Mouse (Mus musculus): ENCODE results near the gene Ccni. TPM values are rescaled to one million over a fixed set of nuclear protein-coding genes. Genes with fewer than 3 reads are reported as not detected.
A peak's percentile ranks its signal among the peaks of the same experiment; 100 is the strongest.

Ccni gene
- polyA plus RNA-seq, 1 experiment from 2014 or later, result 161 TPM

- ATAC-seq (ENCODE audit: low FRiP score), result no peak
- WGBS, result 59% methylated on average over 3 of the region's 3 CpGs
Measured at GRCm38 (mm10) chr5:93231721-93232120, 25.4 kb upstream of the Ccni start.

GRCm38 (mm10) chr5:93229527-93229926, 23.2 kb upstream of the Ccni start:
- 85% methylated on average over 2 of the region's 2 CpGs for WGBS
- H3K4me2 ChIP-seq (replicated peaks), result no peak overlapping the region
- no peak overlapping the region for H3K4me3 ChIP-seq
- ATAC-seq (ENCODE audit: low FRiP score), result no peak
- no peaks in the 10 kb centered on the region for H3K9me3 ChIP-seq (replicated peaks)
- H3K27me3 ChIP-seq, result no peaks in the 10 kb centered on the region
- H3K9ac ChIP-seq, result no peak overlapping the region
- H3K36me3 ChIP-seq, result no peaks in the 10 kb centered on the region
- H3K27ac ChIP-seq, result no peak overlapping the region
- no peaks in the 10 kb centered on the region for H3K4me1 ChIP-seq

More at GRCm38 (mm10) chr5:93231721-93232120, 25.4 kb upstream of the Ccni start:
- Histone ChIP-seq H3K4me2 (replicated peaks) (no peak overlapping the region), H3K4me1 (no peaks in the 10 kb centered on the region), H3K4me3 (no peak overlapping the region), H3K9ac (no peak overlapping the region), H3K9me3 (replicated peaks) (no peaks in the 10 kb centered on the region), H3K36me3 (no peaks in the 10 kb centered on the region), H3K27me3 (no peaks in the 10 kb centered on the region), H3K27ac (no peak overlapping the region)

GRCm38 (mm10) chr5:93227157-93227556, 20.9 kb upstream of the Ccni start:
- no peak for ATAC-seq (ENCODE audit: low FRiP score)
- Histone ChIP-seq H3K27ac (no peak overlapping the region), H3K36me3 (no peaks in the 10 kb centered on the region), H3K9ac (no peak overlapping the region), H3K4me3 (no peak overlapping the region), H3K4me2 (replicated peaks) (no peak overlapping the region), H3K9me3 (replicated peaks) (no peaks in the 10 kb centered on the region), H3K4me1 (no peaks in the 10 kb centered on the region), H3K27me3 (no peaks in the 10 kb centered on the region)
- 93% methylated on average over 3 of the region's 3 CpGs for WGBS

GRCm38 (mm10) chr5:93224549-93224948, 18.3 kb upstream of the Ccni start:
- Histone ChIP-seq H3K36me3 (no peaks in the 10 kb centered on the region), H3K27ac (no peak overlapping the region), H3K9ac (no peak overlapping the region), H3K4me2 (replicated peaks) (no peak overlapping the region), H3K27me3 (no peaks in the 10 kb centered on the region), H3K9me3 (replicated peaks) (no peaks in the 10 kb centered on the region), H3K4me1 (no peaks in the 10 kb centered on the region), H3K4me3 (no peak overlapping the region)
- 87% methylated on average over 2 of the region's 2 CpGs for WGBS
- no peak for ATAC-seq (ENCODE audit: low FRiP score)

- no peaks in the 10 kb centered on the region for H3K9me3 ChIP-seq (replicated peaks)
- no peak overlapping the region for H3K27ac ChIP-seq
- H3K4me2 ChIP-seq (replicated peaks), result no peak overlapping the region
- no peak overlapping the region for H3K9ac ChIP-seq
- no peaks in the 10 kb centered on the region for H3K36me3 ChIP-seq
- no peaks in the 10 kb centered on the region for H3K27me3 ChIP-seq
- WGBS, result 76% methylated on average over 3 of the region's 3 CpGs
- ATAC-seq (ENCODE audit: low FRiP score), result no peak
- H3K4me3 ChIP-seq, result no peak overlapping the region
- H3K4me1 ChIP-seq, result no peaks in the 10 kb centered on the region
Measured at GRCm38 (mm10) chr5:93221661-93222060, 15.4 kb upstream of the Ccni start.

GRCm38 (mm10) chr5:93218375-93218774, 12.1 kb upstream of the Ccni start:
- H3K9me3 ChIP-seq (replicated peaks), result no peaks in the 10 kb centered on the region
- H3K36me3 ChIP-seq, result no peaks in the 10 kb centered on the region
- no peak overlapping the region for H3K9ac ChIP-seq
- no peak for ATAC-seq (ENCODE audit: low FRiP score)
- no peak overlapping the region for H3K4me2 ChIP-seq (replicated peaks)
- H3K27me3 ChIP-seq, result no peaks in the 10 kb centered on the region
- no peak overlapping the region for H3K27ac ChIP-seq
- H3K4me1 ChIP-seq, result no peaks in the 10 kb centered on the region
- 87% methylated on average over 3 of the region's 3 CpGs for WGBS
- no peak overlapping the region for H3K4me3 ChIP-seq

- no peak overlapping the region for H3K4me3 ChIP-seq
- 75% methylated on average over 1 of the region's 1 CpGs for WGBS
- no peaks in the 10 kb centered on the region for H3K36me3 ChIP-seq
- peaks cover 16% of the 10 kb centered on the region for H3K4me1 ChIP-seq
- no peaks in the 10 kb centered on the region for H3K9me3 ChIP-seq (replicated peaks)
- ATAC-seq (ENCODE audit: low FRiP score), result no peak
- 0 out of 2 replicates have a peak overlapping the region, but pooled peaks have one; percentile 35 for H3K9ac ChIP-seq
- no peaks in the 10 kb centered on the region for H3K27me3 ChIP-seq
- H3K27ac ChIP-seq, result no peak overlapping the region
- peak overlapping the region; percentile 81 for H3K4me2 ChIP-seq (replicated peaks)
Measured at GRCm38 (mm10) chr5:93207555-93207954, 1.3 kb upstream of the Ccni start.

- H3K9me3 ChIP-seq (replicated peaks), result no peaks in the 10 kb centered on the region
- H3K27ac ChIP-seq, result peak overlapping the region; percentile 96
- 12% methylated on average over 6 of the region's 6 CpGs for WGBS
- H3K4me3 ChIP-seq, result peak overlapping the region; percentile 88
- peaks cover 16% of the 10 kb centered on the region for H3K4me1 ChIP-seq
- H3K4me2 ChIP-seq (replicated peaks), result peak overlapping the region; percentile 81
- peak overlapping the region; percentile 97; the same call in 1 of the 2 replicates for H3K9ac ChIP-seq
- H3K27me3 ChIP-seq, result no peaks in the 10 kb centered on the region
- ATAC-seq (ENCODE audit: low FRiP score), result peak; percentile 46
- no peaks in the 10 kb centered on the region; the same call in 1 of the 2 replicates for H3K36me3 ChIP-seq
Measured at GRCm38 (mm10) chr5:93207006-93207348, 682 bp upstream of the Ccni start.

GRCm38 (mm10) chr5:93205371-93206108, 755 bp downstream of the Ccni start:
- no peaks in the 10 kb centered on the region for H3K27me3 ChIP-seq
- WGBS, result under 1% methylated on average over 53 of the region's 63 CpGs
- peak overlapping the region; percentile 81 for H3K4me2 ChIP-seq (replicated peaks)
- peak overlapping the region; percentile 96 for H3K27ac ChIP-seq
- peak; percentile 68 for ATAC-seq (ENCODE audit: low FRiP score)
- H3K4me3 ChIP-seq, result peak overlapping the region; percentile 88
- peaks cover 10% of the 10 kb centered on the region for H3K36me3 ChIP-seq
- H3K9me3 ChIP-seq (replicated peaks), result no peaks in the 10 kb centered on the region
- peaks cover 16% of the 10 kb centered on the region for H3K4me1 ChIP-seq
- H3K9ac ChIP-seq, result peak overlapping the region; percentile 97

- 80% methylated on average over 1 of the region's 1 CpGs for WGBS
- no peak overlapping the region for H3K27ac ChIP-seq
- H3K4me2 ChIP-seq (replicated peaks), result no peak overlapping the region
- ATAC-seq (ENCODE audit: low FRiP score), result no peak
- H3K9me3 ChIP-seq (replicated peaks), result no peaks in the 10 kb centered on the region
- H3K36me3 ChIP-seq, result peaks cover 35% of the 10 kb centered on the region
- no peak overlapping the region for H3K9ac ChIP-seq
- peaks cover 11% of the 10 kb centered on the region for H3K4me1 ChIP-seq
- no peaks in the 10 kb centered on the region for H3K27me3 ChIP-seq
- H3K4me3 ChIP-seq, result no peak overlapping the region
Measured at GRCm38 (mm10) chr5:93201181-93201580, 5.1 kb downstream of the Ccni start.

GRCm38 (mm10) chr5:93198232-93198631, 8.1 kb downstream of the Ccni start:
- Histone ChIP-seq H3K9me3 (replicated peaks) (no peaks in the 10 kb centered on the region), H3K4me2 (replicated peaks) (no peak overlapping the region), H3K4me1 (peaks cover 2% of the 10 kb centered on the region; the same call in 1 of the 2 replicates), H3K36me3 (peaks cover 41% of the 10 kb centered on the region), H3K27ac (no peak overlapping the region), H3K4me3 (no peak overlapping the region), H3K27me3 (no peaks in the 10 kb centered on the region), H3K9ac (no peak overlapping the region)
- WGBS, result 88% methylated on average over 3 of the region's 3 CpGs
- no peak for ATAC-seq (ENCODE audit: low FRiP score)

- H3K9me3 ChIP-seq (replicated peaks), result no peaks in the 10 kb centered on the region
- no peak overlapping the region for H3K27ac ChIP-seq
- H3K36me3 ChIP-seq, result peaks cover 37% of the 10 kb centered on the region
- no peak overlapping the region for H3K4me3 ChIP-seq
- ATAC-seq (ENCODE audit: low FRiP score), result no peak
- H3K4me2 ChIP-seq (replicated peaks), result no peak overlapping the region
- no peak overlapping the region for H3K9ac ChIP-seq
- H3K27me3 ChIP-seq, result no peaks in the 10 kb centered on the region
- no peaks in the 10 kb centered on the region for H3K4me1 ChIP-seq
- 95% methylated on average over 5 of the region's 5 CpGs for WGBS
Measured at GRCm38 (mm10) chr5:93190428-93190827, 15.9 kb downstream of the Ccni start.

- Histone ChIP-seq H3K9me3 (replicated peaks) (no peaks in the 10 kb centered on the region), H3K27ac (no peak overlapping the region), H3K4me3 (no peak overlapping the region), H3K27me3 (no peaks in the 10 kb centered on the region), H3K36me3 (peaks cover 42% of the 10 kb centered on the region), H3K4me1 (no peaks in the 10 kb centered on the region), H3K9ac (no peak overlapping the region), H3K4me2 (replicated peaks) (no peak overlapping the region)
- no peak for ATAC-seq (ENCODE audit: low FRiP score)
- 66% methylated on average over 3 of the region's 3 CpGs for WGBS
Measured at GRCm38 (mm10) chr5:93189607-93190006, 16.7 kb downstream of the Ccni start.

Data from hindbrain, embryonic 12.5 days (tissue).